10 mouse cellular contexts compared by ENCODE assay signal in the genomic region with DNA sequence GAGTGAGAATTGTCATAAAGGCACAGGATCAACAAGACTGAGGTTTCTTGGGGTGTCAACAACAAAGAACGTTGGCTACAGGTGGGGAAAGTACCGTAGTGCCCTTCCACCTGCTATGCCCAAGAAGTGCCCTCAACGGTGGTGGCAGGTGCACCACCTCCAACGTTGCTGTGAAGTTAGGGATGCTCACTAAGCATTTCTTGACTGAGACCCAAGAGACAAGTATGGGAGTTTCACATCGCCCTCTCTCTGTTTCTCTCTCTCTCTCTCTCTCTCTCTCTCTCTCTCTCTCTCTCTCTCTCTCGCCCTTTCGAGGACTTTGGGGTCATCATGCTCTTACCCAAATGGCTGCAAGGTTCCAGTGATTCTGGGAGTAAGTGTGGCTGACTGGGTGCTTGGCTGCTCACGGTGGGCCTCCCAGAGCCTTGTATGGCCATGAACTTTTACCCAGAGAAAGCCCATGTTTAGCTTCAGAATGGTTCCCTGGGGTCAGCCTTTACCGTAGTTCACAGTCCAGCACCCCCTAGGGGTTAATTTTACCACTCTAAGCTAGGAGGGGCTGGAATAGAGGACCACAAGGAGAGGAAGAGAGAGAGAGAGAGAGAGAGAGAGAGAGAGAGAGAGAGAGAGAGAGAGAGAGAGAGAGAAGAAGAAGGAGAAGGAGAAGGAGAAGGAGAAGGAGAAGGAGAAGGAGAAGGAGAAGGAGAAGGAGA.
DNase-seq lines count a peak whose midpoint lies in the region; ATAC-seq and TF ChIP-seq lines count a peak whose summit lies in the region.
"Had no signal": no experiment of that assay in that cellular context is flagged by ENCODE, and none has a peak within 500 bp of the region (broad histone marks: within the 10 kb centered on the region; RNA-seq: fewer than 3 reads in every experiment).

No protein-coding gene starts in this region.

- H3K36me3 ChIP-seq in heart, postnatal 0 days (replicated peaks; ENCODE audit: control insufficient read depth, insufficient read depth, low read length): no peaks in the 10 kb centered on the region
- H3K36me3 ChIP-seq in heart, embryonic 10.5 days: no peaks in the 10 kb centered on the region
- H3K36me3 ChIP-seq in thymus, adult 2 months (ENCODE audit: control insufficient read depth, insufficient read depth, low read length): no peaks in the 10 kb centered on the region
- no peaks in the 10 kb centered on the region for H3K36me3 ChIP-seq in intestine, embryonic 15.5 days
- no peaks in the 10 kb centered on the region for H3K36me3 ChIP-seq in midbrain, embryonic 10.5 days
- H3K36me3 ChIP-seq: G1E had no signal

- no peak for TF ChIP-seq EP300 in heart, postnatal 0 days (IDR thresholded peaks at IDR 0.05; ENCODE audit: low read depth)

- TF ChIP-seq CTCF in heart, postnatal 0 days (IDR thresholded peaks at IDR 0.05; ENCODE audit: low read depth): no peak
- TF ChIP-seq CTCF in thymus, adult 2 months (IDR thresholded peaks at IDR 0.05; ENCODE audit: borderline replicate concordance, control insufficient read depth, extremely low read depth, insufficient read depth, low read length, poor library complexity): no peak

- H3K9me3 ChIP-seq in heart, postnatal 0 days (replicated peaks; ENCODE audit: control insufficient read depth, low read length): no peaks in the 10 kb centered on the region
- H3K9me3 ChIP-seq in heart, embryonic 10.5 days: no peaks in the 10 kb centered on the region
- no peaks in the 10 kb centered on the region for H3K9me3 ChIP-seq in intestine, embryonic 15.5 days
- H3K9me3 ChIP-seq in midbrain, embryonic 10.5 days (replicated peaks): no peaks in the 10 kb centered on the region
- H3K9me3 ChIP-seq: G1E had no signal

- H3K4me1 ChIP-seq in heart, postnatal 0 days (ENCODE audit: control insufficient read depth, insufficient read depth): no peaks in the 10 kb centered on the region
- peaks cover 28% of the 10 kb centered on the region for H3K4me1 ChIP-seq in heart, embryonic 10.5 days
- H3K4me1 ChIP-seq in thymus, adult 2 months (replicated peaks; ENCODE audit: control insufficient read depth, insufficient read depth, low read length): peaks cover 25% of the 10 kb centered on the region
- H3K4me1 ChIP-seq in intestine, embryonic 15.5 days (replicated peaks): peaks cover 27% of the 10 kb centered on the region
- H3K4me1 ChIP-seq in midbrain, embryonic 10.5 days: peaks cover 15% of the 10 kb centered on the region

- DNase-seq in heart, postnatal 0 days (ENCODE audit: low spot score): no peak
- no peak for DNase-seq in heart, embryonic 10.5 days (ENCODE audit: low spot score)
- DNase-seq in thymus, postnatal 25 days: peak; percentile 24
- DNase-seq in thymus, adult 2 months: no peak
- no peak for DNase-seq in urinary bladder, postnatal 10 days (ENCODE audit: low spot score)
- no peak for DNase-seq in midbrain, embryonic 10.5 days (ENCODE audit: low spot score)
- DNase-seq in retina, embryonic 14.5 days (ENCODE audit: low spot score): no peak
- DNase-seq: retina, postnatal 1 day had no signal

- TF ChIP-seq POLR2A in thymus, adult 2 months (IDR thresholded peaks at IDR 0.05; ENCODE audit: control insufficient read depth, extremely low read depth, insufficient read depth, low read length, poor library complexity): no peak

- peaks cover 22% of the 10 kb centered on the region; the same call in 1 of the 2 replicates for H3K27me3 ChIP-seq in heart, postnatal 0 days (ENCODE audit: control insufficient read depth, insufficient read depth, low read length)
- H3K27me3 ChIP-seq in heart, embryonic 10.5 days (ENCODE audit: insufficient read depth, poor library complexity, severe bottlenecking): peaks cover 24% of the 10 kb centered on the region
- H3K27me3 ChIP-seq in thymus, adult 2 months (ENCODE audit: control insufficient read depth, insufficient read depth, low read length): no peaks in the 10 kb centered on the region
- no peaks in the 10 kb centered on the region for H3K27me3 ChIP-seq in intestine, embryonic 15.5 days (replicated peaks)
- peaks cover 24% of the 10 kb centered on the region for H3K27me3 ChIP-seq in midbrain, embryonic 10.5 days (ENCODE audit: low read depth, poor library complexity, severe bottlenecking)

- WGBS in heart, postnatal 0 days: 71% methylated on average over 9 of the region's 9 CpGs
- WGBS in heart, embryonic 10.5 days: 72% methylated on average over 9 of the region's 9 CpGs
- 10% methylated on average over 9 of the region's 9 CpGs for WGBS in thymus, adult 2 months
- 70% methylated on average over 9 of the region's 9 CpGs for WGBS in intestine, embryonic 15.5 days
- 74% methylated on average over 9 of the region's 9 CpGs for WGBS in midbrain, embryonic 10.5 days

- H3K27ac ChIP-seq in heart, postnatal 0 days (ENCODE audit: low read depth): no peak overlapping the region
- no peak overlapping the region for H3K27ac ChIP-seq in heart, embryonic 10.5 days
- H3K27ac ChIP-seq in thymus, adult 2 months (ENCODE audit: control insufficient read depth, insufficient read depth, low read length): no peak overlapping the region
- 0 out of 2 replicates have a peak overlapping the region, but pooled peaks have one; percentile 75 for H3K27ac ChIP-seq in intestine, embryonic 15.5 days
- H3K27ac ChIP-seq in midbrain, embryonic 10.5 days (replicated peaks): no peak overlapping the region

- peak overlapping the region; percentile 63; the same call in 1 of the 2 replicates for H3K4me2 ChIP-seq in heart, postnatal 0 days (ENCODE audit: low read depth, low read length)
- no peak overlapping the region for H3K4me2 ChIP-seq in intestine, embryonic 15.5 days (replicated peaks)

- no peak for ATAC-seq in heart, postnatal 0 days (ENCODE audit: insufficient read depth, low read depth)
- ATAC-seq in intestine, embryonic 15.5 days: no peak

- no peak overlapping the region for H3K4me3 ChIP-seq in heart, postnatal 0 days (ENCODE audit: low read depth, low read length)
- no peak overlapping the region for H3K4me3 ChIP-seq in heart, embryonic 10.5 days
- H3K4me3 ChIP-seq in thymus, adult 2 months (ENCODE audit: control insufficient read depth, insufficient read depth, low read length): no peak overlapping the region
- H3K4me3 ChIP-seq in intestine, embryonic 15.5 days (replicated peaks): no peak overlapping the region
- no peak overlapping the region for H3K4me3 ChIP-seq in midbrain, embryonic 10.5 days

- H3K9ac ChIP-seq in heart, postnatal 0 days (replicated peaks; ENCODE audit: low read depth, low read length): no peak overlapping the region
- H3K9ac ChIP-seq in intestine, embryonic 15.5 days: no peak overlapping the region
